Mouse (Mus musculus) retina, postnatal 7 days (tissue): Measurements from ENCODE around the gene Tceanc.

ENCODE experiments used
- DNase-seq: peaks from one replicate; pipeline ENCODE4 v3.0.0-alpha.2; 2012; ENCODE audit warnings: low read depth, low spot score

The Tceanc gene

GRCm38 (mm10) chrX:166495052-166495451 is 23.3 kb downstream of the Tceanc start:
- no peak for DNase-seq

GRCm38 (mm10) chrX:166479365-166479983 is 38.9 kb downstream of the Tceanc start, which contains the start of gene Rab9:
TSS of gene Rab9 (minus strand) at chrX:166479867.
- peak; percentile 75 for DNase-seq

GRCm38 (mm10) chrX:166478631-166479364 is 39.6 kb downstream of the Tceanc start:
- DNase-seq: no peak

GRCm38 (mm10) chrX:166477393-166477792 is 41.0 kb downstream of the Tceanc start:
- no peak for DNase-seq

GRCm38 (mm10) chrX:166472612-166473011 is 45.8 kb downstream of the Tceanc start:
- DNase-seq: no peak

GRCm38 (mm10) chrX:166468321-166468720 is 50.0 kb downstream of the Tceanc start:
- no peak for DNase-seq

- no peak for DNase-seq
These were observed 62.8 kb downstream of the Tceanc start for GRCm38 (mm10) chrX:166455525-166455924.

GRCm38 (mm10) chrX:166454331-166454730 is 64.0 kb downstream of the Tceanc start:
- DNase-seq: no peak

GRCm38 (mm10) chrX:166453532-166453931 is 64.8 kb downstream of the Tceanc start:
- no peak for DNase-seq
